Mouse (Mus musculus): ENCODE measurements around the gene Olfr710.
"Not testable (repeated sequence)": the region's sequence is repeated elsewhere in the genome, so short reads cannot be mapped to it uniquely, and the experiment has no call there.

Olfr710 gene

DNA sequence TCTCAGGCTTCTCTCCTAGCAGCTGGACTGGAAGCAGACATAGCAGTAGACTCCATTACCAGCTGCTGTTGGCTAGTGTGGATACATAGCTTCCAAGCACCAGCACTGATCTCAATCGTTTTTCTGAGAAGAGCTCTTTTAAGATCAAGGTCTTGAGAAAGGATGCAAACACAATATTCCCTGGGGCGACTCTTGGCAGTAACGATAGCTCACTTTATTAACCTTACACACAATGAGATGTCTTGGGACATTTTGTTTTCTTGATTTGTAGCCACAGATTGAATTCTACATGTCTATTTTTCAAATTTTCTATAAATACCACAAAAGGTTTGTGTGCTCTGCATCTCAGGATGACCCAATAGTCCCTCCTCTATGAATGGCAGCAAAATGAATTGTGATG, at the start of gene Olfr710:
Gene Olfr710 (minus strand): TSS at position 101 of the 400 bp plus-strand sequence.
- no peak for DNase-seq (ENCODE audit: extremely low read depth, low read depth, low spot score)

DNA sequence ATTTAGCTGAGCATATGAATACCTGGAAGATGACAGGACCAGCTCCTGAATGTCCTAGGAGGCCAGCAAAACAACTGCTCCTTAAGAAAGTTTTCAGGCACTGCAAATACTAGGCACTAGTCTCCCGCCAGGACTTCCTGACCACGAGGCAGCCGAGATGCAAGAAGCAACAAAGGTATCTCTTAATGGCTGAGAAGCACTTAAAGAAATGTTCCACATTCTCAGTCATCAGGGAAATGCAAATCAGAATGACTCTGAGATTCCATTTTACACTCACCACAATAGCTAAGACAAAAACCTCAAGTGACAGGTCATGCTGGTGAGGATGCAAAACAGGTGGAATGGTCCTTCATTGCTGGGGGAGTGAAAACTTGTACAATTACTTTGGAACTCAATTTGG, 37.1 kb upstream of the Olfr710 start:
- no peak for DNase-seq (ENCODE audit: extremely low read depth, low read depth, low spot score)

DNA sequence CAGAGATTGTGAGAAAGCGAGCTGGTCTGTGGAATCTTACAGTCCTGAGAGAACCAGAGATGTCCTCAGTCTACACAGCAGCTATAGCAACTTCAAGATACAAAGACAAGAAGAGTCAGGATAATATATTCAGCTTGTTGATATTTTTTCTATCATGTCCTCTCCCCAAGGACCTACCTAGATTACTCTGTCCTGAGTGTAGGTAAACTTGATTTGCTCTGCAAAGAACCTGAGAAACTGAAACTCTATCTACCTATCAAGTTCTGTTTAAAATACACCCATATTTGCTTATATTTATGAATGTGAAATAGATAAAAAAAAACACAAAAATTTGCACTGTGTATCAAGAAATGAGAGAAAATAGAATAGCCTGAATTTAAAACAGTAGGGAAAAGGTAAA, 27.2 kb upstream of the Olfr710 start, which contains the start of gene Olfr711:
Gene Olfr711 (minus strand): TSS at position 101 of the 400 bp plus-strand sequence.
- DNase-seq (ENCODE audit: extremely low read depth, low read depth, low spot score) = no peak

DNA sequence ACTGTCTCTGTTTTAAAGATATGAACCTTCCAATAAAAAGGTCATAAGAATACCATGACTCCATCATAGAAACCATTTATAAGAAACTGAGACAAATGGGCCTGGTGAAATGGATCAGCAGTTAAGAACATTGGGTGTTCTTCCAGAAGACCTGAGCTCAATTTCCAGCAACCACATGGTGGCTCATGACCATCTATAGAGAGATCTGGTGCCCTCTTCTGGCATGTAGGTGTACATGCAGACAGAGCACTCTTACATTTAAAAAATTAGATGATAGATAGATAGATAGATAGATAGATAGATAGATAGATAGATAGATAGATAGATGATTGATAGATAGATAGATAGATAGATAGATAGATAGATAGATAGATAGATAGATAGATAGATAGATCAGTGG, 19.4 kb upstream of the Olfr710 start:
- DNase-seq (ENCODE audit: extremely low read depth, low read depth, low spot score) = not testable (repeated sequence)

DNA sequence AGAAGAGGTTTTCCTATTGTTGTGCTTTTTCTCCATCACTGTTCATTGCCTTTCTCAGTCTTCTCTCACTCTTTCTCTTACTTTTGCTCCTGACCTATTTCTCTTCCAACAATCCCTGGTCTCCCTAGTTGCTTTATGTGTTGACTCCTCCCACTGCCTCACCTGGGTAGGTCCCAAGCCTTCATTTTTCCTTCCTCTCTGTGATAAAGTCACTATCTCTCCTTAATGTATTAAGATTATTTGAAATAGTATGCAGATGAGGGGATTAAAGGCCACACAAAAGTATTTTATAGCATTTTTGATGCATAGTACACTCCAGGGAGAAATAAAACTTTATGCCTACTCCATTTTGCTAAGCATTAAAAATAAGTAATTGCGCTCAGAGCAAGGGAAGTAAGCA, 15.7 kb upstream of the Olfr710 start, which contains the start of gene Olfr6:
Gene Olfr6 (minus strand): TSS at position 101 of the 400 bp plus-strand sequence.
- DNase-seq (ENCODE audit: extremely low read depth, low read depth, low spot score) = no peak

DNA sequence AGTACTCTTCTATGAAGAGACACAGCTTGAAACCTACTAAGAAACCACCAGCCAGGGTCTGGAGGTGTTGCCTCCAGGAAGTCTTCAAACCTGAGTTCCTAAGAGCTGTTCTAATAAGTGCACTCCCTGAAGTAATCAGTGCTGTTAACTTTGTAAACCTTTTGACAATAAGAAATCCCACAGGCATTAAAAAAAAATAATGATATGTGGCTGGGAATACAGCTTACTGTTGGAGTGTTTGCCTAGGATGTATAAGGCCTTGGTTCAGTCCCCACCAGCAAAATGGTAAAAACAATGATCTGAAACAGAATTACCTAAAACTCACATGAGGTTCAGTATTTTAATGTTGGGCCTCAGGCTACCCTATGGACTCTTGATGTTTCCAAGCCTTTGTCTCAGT, 16.0 kb downstream of the Olfr710 start, which contains the start of gene Olfr709-ps1:
Gene Olfr709-ps1 (minus strand): TSS at position 101 of the 400 bp plus-strand sequence.
- no peak for DNase-seq (ENCODE audit: extremely low read depth, low read depth, low spot score)

DNA sequence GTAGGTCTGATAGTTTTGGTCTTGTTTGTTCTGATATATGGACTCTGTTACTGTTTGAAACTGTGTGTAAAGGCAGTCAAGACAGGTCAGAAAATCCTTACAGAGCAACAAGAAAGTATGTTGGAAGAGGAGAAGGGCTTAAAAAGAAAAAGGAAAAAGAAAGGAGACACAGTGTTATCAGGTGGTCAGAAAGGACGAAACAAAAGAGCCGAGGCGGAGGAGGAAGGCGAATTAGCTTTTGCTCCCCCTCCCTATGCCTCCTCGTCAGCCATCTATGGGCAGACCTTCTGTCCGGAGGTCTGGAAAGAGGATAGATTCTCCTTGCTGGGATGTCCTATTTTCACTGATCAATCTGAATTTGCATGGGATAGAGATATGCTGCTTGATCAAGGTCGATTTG, 27.2 kb downstream of the Olfr710 start:
- not testable (repeated sequence) for DNase-seq (ENCODE audit: extremely low read depth, low read depth, low spot score)

DNA sequence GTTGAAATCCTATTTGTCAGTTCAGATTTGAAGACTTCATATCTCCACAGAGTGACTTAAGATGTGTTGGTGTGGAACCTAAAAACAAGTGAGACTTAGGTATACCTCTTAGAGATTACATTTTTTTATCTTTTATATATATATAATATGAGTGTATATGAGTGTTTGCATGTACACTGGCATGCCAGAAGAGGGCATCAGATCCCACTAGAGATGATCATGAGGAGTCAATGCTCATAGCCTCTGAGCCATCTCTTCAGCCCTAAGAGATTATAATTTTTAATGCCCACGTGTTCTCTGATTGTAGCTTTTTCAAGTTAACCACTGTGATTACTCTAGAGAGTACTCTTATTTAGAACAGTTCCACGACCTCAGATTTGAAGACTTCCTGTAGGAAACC, 40.4 kb downstream of the Olfr710 start, which contains the start of gene Olfr1532-ps1:
Gene Olfr1532-ps1 (plus strand): TSS at position 326 of the 400 bp plus-strand sequence.
- DNase-seq (ENCODE audit: extremely low read depth, low read depth, low spot score) = no peak

DNA sequence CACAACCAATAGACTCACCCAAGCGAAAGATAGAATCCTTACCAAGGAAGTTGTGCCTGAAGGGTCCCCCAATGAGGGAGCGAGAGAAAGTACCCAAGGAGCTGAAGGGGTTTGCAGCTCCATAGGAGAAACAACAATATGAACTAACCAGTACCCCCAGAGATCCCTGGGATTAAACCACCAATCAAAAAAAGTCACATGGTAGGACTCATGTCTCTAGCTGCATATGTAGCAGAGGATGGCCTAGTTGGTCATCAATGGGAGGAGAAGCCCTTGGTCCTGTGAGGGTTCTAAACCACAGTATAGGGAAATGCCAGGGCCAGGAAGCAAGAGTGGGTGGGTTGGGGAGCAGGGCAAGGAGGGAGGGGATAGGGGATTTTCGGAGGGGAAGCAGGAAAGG, 47.0 kb downstream of the Olfr710 start, which contains the start of gene Olfr707:
Gene Olfr707 (minus strand): TSS at position 101 of the 400 bp plus-strand sequence.
- not testable (repeated sequence) for DNase-seq (ENCODE audit: extremely low read depth, low read depth, low spot score)

Measured in fat pad, adult 2 months (tissue).